Mouse (Mus musculus) urinary bladder, postnatal 10 days (tissue): ENCODE data around the gene Nebl.

Source experiments
- DNase-seq: peaks from one replicate; pipeline ENCODE4 v3.0.0; 2022; ENCODE audit warnings: low spot score

Nebl gene

GRCm38 (mm10) chr2:17705964-17706363 lies 25.3 kb downstream of the Nebl start:
- DNase-seq = no peak

GRCm38 (mm10) chr2:17705426-17705825 lies 25.8 kb downstream of the Nebl start:
- DNase-seq = no peak

GRCm38 (mm10) chr2:17703170-17703512 lies 28.1 kb downstream of the Nebl start:
- DNase-seq = no peak

- no peak for DNase-seq
These were observed 28.6 kb downstream of the Nebl start for GRCm38 (mm10) chr2:17702481-17703169.

GRCm38 (mm10) chr2:17698161-17699087 lies 32.8 kb downstream of the Nebl start:
- DNase-seq = no peak

- DNase-seq = no peak
These were observed 38.3 kb downstream of the Nebl start for GRCm38 (mm10) chr2:17692926-17693325.

GRCm38 (mm10) chr2:17690264-17690663 lies 41.0 kb downstream of the Nebl start:
- DNase-seq = no peak

- no peak for DNase-seq
These were observed 44.1 kb downstream of the Nebl start for GRCm38 (mm10) chr2:17687141-17687540.

- DNase-seq = no peak
These were observed 47.8 kb downstream of the Nebl start for GRCm38 (mm10) chr2:17683326-17684040.

- DNase-seq = no peak
These were observed 59.1 kb downstream of the Nebl start for GRCm38 (mm10) chr2:17672156-17672555.

- no peak for DNase-seq
These were observed 59.7 kb downstream of the Nebl start for GRCm38 (mm10) chr2:17671566-17671965.

GRCm38 (mm10) chr2:17669953-17670352 lies 61.3 kb downstream of the Nebl start:
- DNase-seq = no peak

- DNase-seq = no peak
These were observed 62.3 kb downstream of the Nebl start for GRCm38 (mm10) chr2:17669000-17669399.

GRCm38 (mm10) chr2:17658176-17658575 lies 73.1 kb downstream of the Nebl start:
- DNase-seq = no peak

- DNase-seq = no peak
These were observed 81.0 kb downstream of the Nebl start for GRCm38 (mm10) chr2:17650147-17650834.

GRCm38 (mm10) chr2:17649728-17650127 lies 81.5 kb downstream of the Nebl start:
- no peak for DNase-seq

GRCm38 (mm10) chr2:17644282-17645262 lies 86.7 kb downstream of the Nebl start:
- no peak for DNase-seq

- DNase-seq = no peak
These were observed 87.4 kb downstream of the Nebl start for GRCm38 (mm10) chr2:17643869-17644268.

- DNase-seq = no peak
These were observed 88.5 kb downstream of the Nebl start for GRCm38 (mm10) chr2:17642770-17643169.

- no peak for DNase-seq
These were observed 90.4 kb downstream of the Nebl start for GRCm38 (mm10) chr2:17640861-17641260.

GRCm38 (mm10) chr2:17638631-17639030 lies 92.6 kb downstream of the Nebl start:
- no peak for DNase-seq
